Mouse (Mus musculus) embryo, embryonic 11 days (tissue): ENCODE data around the gene Atg7.

ENCODE experiments used
- DNase-seq: peaks from one replicate; pipeline ENCODE4 v3.0.0-alpha.2; 2015

The Atg7 gene

DNA sequence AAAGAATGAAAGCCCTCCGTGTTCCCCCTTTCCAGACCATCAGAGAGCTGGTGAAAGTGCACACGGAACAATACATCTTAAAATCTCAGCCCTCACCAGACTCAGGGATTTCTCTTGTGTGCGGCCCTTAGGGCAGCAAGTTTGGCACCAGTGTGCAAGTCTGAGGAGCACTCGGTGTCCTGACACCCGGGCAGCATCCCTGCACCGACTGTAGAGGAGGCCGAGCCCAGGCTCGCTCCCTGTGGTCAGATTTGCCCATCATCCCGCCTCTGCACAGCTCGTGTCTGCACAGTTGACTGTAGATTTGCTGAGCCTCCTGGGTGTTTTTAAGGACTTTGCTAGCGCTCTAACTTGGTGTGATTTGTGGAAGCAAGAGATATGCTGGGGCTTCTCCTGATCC lies 94.3 kb downstream of the Atg7 start:
- no peak for DNase-seq

GRCm38 (mm10) chr6:114737931-114738759 lies 95.2 kb downstream of the Atg7 start:
- DNase-seq: peak; percentile 72

DNA sequence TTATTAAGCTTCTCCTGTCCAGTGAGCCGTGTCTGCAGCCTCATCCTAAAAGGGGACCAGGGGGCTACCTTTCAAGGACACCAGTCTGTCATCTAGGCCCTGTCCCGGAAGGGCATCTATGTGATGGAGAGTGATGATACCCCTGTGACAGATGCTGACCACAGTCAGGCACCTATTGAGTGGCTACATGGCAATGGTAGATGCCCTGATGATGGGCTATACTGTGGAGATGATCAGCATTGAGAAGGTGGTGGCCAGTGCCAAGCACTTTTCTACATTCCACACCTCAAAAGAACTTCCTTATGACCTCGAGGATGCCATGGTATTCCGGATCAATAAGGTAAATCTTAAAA lies 95.8 kb downstream of the Atg7 start:
- DNase-seq: no peak

GRCm38 (mm10) chr6:114742209-114743003 lies 99.5 kb downstream of the Atg7 start:
- DNase-seq: no peak

GRCm38 (mm10) chr6:114743126-114743525 lies 100.2 kb downstream of the Atg7 start:
- no peak for DNase-seq

DNA sequence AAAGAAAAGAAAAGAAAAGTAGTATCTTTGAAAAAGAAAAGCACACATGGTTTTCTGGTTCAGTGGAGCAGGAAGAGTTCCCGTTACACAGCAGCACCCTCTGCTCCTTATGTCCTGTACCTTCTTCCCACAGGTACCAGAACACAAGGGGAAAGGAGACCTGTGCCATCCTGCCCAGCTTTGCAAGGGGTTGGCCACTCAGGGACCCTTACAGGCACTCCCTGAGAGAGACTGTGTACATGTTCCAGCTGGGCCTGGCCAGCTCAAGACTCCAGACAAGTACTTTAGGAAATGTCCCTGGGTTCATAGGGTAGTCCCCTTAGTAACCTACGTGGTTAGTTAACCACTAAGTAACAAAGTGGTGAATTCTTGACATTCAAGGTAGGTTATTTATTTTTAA lies 100.9 kb downstream of the Atg7 start:
- DNase-seq: no peak

GRCm38 (mm10) chr6:114746439-114746974 lies 103.6 kb downstream of the Atg7 start:
- DNase-seq: no peak

GRCm38 (mm10) chr6:114748419-114748818 lies 105.5 kb downstream of the Atg7 start:
- no peak for DNase-seq

DNA sequence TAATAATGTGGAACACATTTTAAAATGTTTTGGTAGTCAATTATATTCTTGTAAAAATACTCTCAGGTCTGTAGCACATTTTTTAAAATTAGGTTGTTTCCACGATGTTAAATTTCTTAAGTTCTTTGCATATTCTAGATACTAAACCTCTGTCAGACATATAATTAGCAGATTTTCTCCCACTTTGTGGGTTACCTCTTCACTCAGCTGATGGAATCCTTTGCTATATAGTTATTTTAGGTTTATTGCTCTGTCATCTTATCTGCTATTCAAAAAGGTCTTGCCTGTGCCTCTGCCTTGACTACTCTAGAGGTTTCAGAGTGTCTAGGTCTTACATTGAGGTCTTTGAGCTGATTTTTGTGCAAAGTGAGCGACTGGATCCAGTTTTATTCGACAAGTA lies 106.0 kb downstream of the Atg7 start:
- no peak for DNase-seq

GRCm38 (mm10) chr6:114758795-114759194 lies 115.9 kb downstream of the Atg7 start:
- no peak for DNase-seq

DNA sequence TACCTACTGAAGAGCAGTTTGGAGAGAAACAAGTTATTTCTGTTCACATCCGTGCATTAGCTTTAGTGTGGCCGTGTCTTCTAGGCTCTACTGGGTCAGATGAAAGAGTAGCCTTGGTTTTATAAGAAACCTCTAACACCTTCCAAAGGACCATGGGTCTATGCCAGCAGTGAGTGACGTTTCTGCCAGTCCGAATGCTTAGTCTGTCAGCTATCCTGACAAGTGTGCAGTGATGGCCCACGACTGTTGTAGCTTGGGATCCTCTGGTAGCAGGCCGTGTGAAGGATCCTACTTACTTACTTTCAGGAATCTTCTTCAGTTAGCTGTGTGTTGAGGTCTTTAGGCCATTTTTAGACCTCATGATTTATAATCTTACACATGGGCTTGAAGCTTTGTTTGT lies 123.4 kb downstream of the Atg7 start:
- DNase-seq: no peak

GRCm38 (mm10) chr6:114767710-114768109 lies 124.8 kb downstream of the Atg7 start:
- no peak for DNase-seq

DNA sequence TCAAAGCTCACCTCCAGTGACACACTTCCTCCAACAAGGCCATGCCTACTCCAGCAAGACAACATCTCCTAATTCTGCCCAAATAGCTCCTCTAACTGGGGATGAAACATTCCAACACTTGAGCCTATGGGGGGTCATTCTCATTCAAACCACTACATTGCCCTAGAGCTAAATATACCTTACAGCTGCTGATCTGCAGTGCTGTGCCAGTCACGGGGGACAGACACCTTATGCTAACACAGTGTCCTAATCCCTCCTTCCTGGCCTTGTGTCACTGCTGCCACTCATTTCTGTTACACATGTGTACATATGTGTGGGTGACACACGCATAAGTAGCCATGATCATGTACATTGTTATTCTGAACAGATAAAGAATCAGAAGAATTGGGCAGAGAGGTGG lies 127.4 kb downstream of the Atg7 start:
- DNase-seq: no peak

DNA sequence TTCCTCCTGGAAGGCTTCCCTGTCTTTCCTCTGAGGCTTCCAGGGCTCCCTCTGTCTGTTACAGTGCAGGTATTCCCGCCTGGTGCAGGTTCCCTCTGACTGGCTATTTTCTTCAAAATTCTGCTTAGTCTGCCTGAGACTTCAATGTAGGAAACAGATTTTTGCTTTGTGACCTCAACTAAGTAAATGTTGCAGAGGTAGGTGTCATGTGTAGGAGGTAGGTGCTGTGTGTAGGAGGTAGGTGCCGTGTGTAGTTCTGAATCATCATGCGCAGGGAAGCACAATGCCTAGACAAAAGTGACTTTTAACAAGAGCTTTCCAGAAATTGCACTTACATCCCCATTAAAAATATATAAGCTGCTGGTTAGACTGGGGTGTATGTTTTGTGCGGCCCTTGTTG lies 128.6 kb downstream of the Atg7 start:
- no peak for DNase-seq

DNA sequence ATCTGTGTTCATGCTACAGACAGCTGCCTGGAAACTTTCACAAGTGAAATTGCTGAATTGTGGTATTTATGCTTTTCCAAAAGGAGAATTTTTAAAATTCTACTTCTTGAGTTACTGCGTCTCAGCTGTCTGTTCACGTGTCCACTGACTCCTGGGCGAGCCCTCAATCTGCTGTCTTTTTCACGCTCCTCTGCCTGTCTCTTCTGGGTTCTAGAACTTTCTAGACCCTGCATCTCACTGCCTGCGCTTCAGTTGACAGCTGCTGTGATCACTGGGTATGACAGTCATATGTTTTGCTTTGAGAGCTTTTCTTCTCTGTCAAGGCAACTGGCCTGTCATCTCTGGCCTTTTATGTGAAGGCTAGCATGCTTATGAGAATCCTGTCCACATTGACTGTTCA lies 132.3 kb downstream of the Atg7 start:
- no peak for DNase-seq

- peak; percentile 51 for DNase-seq
These were observed 135.0 kb downstream of the Atg7 start for GRCm38 (mm10) chr6:114777872-114778271.

DNA sequence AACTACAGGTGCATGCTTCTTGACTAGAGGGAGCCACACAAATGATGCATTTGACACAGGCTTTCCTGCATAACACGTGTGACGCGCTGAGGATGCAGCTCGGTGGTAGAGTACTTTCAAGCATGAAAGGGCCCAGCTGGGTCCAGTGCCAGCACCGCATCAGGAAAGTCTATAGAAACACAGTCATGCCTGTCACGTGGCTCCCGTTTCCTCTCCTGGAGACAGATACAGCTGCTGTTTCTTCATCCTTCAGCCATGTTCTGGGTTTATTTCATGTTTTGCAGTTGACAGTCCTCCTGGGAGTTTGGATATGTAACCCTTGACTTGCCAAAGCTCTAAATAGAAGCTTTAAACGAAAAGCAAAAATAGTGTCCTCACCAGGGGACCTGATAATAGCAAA lies 135.8 kb downstream of the Atg7 start:
- peak; percentile 43 for DNase-seq

- no peak for DNase-seq
These were observed 137.7 kb downstream of the Atg7 start for GRCm38 (mm10) chr6:114780583-114780982.

DNA sequence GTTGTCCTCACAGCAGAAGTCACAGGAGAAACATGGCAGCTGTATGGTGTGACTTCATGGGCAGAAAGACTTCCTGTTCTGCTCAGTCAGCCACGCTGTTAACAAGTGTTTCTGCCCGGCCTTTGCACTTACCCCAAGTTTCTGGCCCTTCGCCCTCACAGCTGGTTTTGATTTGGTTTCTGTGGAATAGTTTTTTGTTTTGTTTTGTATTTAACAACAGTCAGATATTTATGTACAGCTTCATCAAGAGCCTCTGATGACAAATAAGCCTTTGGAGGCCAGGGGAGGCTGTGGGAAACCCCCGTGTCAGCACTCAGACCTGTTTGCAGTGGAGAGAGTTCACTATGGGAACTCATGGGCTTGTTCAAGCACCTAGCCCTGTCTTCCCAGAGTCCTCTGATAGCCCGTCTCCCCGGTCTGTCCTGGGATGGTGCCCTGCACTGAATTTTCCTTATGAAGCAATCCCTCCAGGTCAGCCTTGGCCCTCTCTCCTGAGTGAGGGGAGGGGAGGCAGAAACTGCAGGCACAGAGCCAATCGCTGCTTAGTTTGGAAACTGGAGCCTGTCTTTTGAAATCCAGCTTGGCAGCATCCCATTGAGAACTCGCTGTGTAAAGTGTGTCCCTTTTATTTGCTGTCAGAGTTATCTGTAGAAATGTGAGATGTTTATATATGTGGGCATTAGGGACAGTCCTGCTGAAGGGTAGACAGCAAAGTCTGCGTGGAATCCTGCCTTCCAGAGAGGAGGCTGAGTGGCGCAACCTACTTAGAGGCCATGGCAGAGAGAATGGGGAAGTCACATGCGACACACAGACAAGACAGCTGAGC lies 138.7 kb downstream of the Atg7 start:
- peak; percentile 46 for DNase-seq

- no peak for DNase-seq
These were observed 139.6 kb downstream of the Atg7 start for GRCm38 (mm10) chr6:114782486-114782885.

DNA sequence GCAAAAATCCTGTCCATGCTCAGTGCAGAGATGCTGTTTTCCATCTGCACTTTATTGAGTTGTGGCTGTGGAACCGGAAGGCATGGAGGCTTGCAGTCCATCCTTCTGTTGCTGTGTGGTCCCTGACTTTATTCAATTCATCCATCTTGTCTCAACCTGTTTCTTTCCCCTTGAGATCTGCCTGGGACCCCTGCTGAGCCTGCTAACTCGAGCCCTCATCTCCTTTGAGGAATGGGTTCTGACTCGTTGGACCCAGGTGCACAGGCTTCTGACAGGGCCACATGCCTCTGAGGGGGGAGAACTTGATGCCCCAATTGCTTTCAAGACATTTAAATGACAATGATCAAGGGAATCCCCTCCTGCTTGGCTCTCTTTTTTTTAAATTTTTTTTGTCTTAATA lies 143.6 kb downstream of the Atg7 start:
- DNase-seq: no peak

- no peak for DNase-seq
These were observed 144.7 kb downstream of the Atg7 start for GRCm38 (mm10) chr6:114787606-114788005.

DNA sequence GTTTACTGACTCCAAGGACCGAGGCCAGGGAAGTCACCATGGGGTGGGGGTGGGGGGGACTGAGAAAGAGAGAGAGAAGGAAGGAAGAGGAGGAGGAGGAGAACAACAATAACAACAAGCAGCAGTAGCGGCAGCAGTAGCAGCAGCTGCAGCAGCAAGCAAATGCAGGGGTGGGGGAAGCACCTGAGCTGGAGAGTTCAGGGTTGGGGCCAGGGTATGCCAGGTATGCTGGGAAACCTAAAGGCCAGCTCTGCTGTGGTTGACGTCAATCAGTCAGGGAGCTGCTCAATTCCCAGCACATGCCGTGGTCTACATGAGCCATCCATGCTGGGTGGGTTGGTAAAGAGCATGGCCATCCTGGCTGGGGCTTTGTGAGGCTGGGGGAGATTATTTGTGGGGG lies 145.8 kb downstream of the Atg7 start:
- no peak for DNase-seq
